Mouse (Mus musculus) heart, adult 18-20 months (tissue): ENCODE measurements around the gene Psenen. TPM values are rescaled to one million over a fixed set of nuclear protein-coding genes. Genes with fewer than 3 reads are reported as not detected.

ENCODE experiments used
- DNase-seq, 2 experiments: peaks; one replicate each; pipeline ENCODE4 v3.0.0; 2021 to 2022; ENCODE audit warnings: mixed read lengths in 1 of 2
- microRNA-seq, 2 experiments: library from miRNA; unstranded; fragments of <30 nt; microRNA quantifications; one replicate each; pipeline ENCODE4 v1.2.0; 2022
- total RNA-seq, 2 experiments: library from RNA; stranded (reverse); gene quantifications; 2 replicates each; pipeline ENCODE4 v1.2.3; 2021

Gene Psenen
- total RNA-seq, 2 experiments from 2014 or later, result 80.1 to 84.4 TPM

DNA sequence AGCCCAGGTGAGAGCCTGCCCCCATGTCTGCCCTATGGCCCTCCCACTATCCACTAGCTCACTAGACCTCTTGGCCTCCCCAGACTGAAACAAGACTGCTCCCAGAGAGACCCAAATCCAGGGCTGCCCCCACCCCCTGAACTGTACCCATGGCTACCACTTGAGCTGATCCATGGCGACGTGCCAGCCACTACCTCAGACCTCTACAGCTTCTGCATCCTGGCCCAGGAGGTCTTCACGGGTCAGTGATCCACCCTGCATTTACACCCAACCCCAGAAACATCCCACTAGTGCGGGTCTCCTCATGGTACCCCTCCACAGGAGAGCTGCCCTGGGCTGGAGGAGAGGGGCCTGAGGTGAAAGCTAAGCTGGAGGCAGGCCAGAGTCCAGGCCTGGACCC is 43.0 kb downstream of the Psenen start:
- no peak for DNase-seq

DNA sequence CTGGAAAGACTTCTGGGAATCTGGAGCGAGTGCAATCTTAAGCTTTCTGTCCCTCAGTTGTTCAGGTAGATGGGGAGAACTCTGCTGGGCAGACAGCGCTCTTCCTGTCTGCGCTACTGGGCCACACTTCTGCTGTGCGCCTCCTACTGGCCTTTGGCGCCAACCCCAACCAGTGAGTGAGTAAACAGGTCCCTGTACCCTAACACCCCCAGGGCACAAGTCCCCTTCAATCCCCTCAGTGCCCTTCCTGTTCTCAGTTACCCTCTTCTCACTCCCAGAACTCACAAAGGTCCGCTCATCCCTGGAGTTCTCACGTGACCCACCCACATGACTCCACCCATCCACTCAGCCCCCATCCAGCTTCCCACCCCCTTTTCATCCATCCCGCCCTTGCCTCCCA is 45.1 kb downstream of the Psenen start:
- DNase-seq, result no peak

DNA sequence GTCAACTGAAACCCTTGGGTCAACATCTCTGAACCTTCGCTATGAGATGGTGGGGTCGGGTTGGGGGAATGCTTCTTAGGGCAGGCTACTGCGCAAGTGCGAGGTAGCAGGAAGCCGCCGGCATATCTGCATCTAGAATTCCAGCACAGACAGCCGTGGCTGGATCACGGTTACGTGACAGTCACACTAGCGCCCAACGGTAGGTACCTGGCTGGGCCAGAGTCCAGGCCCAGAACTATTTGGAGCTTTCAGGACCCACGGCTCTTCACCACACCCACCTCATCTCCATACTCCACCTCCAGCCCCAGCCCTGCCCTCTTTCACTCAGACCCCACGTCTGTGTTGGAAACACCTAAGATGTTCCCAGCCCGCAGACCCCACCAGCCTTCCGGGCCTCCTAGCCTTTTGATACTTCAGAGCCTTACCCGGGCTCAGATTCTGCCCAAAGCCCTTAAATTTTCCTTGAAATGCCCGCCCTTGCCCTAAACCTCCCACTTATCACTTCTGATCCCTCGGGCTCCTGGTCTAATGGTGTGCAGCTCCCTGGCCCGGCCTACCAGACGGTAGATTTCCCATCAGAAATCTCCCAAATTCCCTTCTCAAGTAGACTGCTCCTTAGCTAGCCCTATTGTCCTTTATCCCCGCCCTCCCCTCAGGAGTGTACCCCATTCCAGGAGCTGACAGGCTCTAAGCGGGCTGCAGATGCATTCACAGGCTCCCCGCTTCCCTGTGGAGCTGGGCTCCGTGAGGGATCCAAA is 48.2 kb downstream of the Psenen start:
- DNase-seq, result no peak

Small RNA genes lying within 50 kb of the gene (microRNA-seq; reads per million reads assigned to microRNA genes)
- 4.1 to 9.5 reads per million in 2 experiments for gene Gm38670
- gene Mir3569, result 0 to 0.27 reads per million in 2 experiments

Other genes starting within 250 kb of the Psenen start
- 1 to 10 TPM in 1 of 2 experiments, under 1 TPM in 1; 0.72 to 2.0 TPM for gene Syne4, start 248.8 kb downstream of the Psenen start, total RNA-seq
- gene E130208F15Rik, start 241.9 kb downstream of the Psenen start, total RNA-seq, result 1 to 10 TPM in 1 of 2 experiments, under 1 TPM in 1; 0.45 to 1.1 TPM
- 10 to 100 TPM; 13.3 to 13.5 TPM for gene Sdhaf1, start 239.7 kb downstream of the Psenen start, total RNA-seq
- 1 to 10 TPM; 1.4 to 1.8 TPM for gene Lrfn3, start 200.9 kb downstream of the Psenen start, total RNA-seq
- 10 to 100 TPM; 18.9 to 22.2 TPM for gene Tyrobp, start 149.9 kb downstream of the Psenen start, total RNA-seq
- 1 to 10 TPM in 1 of 2 experiments, under 1 TPM in 1; 0.69 to 3.3 TPM for gene Hcst, start 143.8 kb downstream of the Psenen start, total RNA-seq
- gene Nfkbid, start 141.9 kb downstream of the Psenen start, total RNA-seq, result under 1 TPM; 0.35 to 0.87 TPM
- 1 to 10 TPM; 2.8 to 3.4 TPM for gene Aplp1, start 118.1 kb downstream of the Psenen start, total RNA-seq
- not detected for gene Kirrel2, start 105.9 kb downstream of the Psenen start, total RNA-seq
- not detected for gene Nphs1, start 105.3 kb downstream of the Psenen start, total RNA-seq
- not detected for gene Prodh2, start 70.0 kb downstream of the Psenen start, total RNA-seq
- gene Arhgap33, start 28.6 kb downstream of the Psenen start, total RNA-seq, result under 1 TPM; 0.36 to 0.50 TPM
- gene Hspb6, start 11.4 kb downstream of the Psenen start, total RNA-seq, result 100 to 1,000 TPM; 845 to 870 TPM
- gene Proser3, start 11.3 kb downstream of the Psenen start, total RNA-seq, result 1 to 10 TPM; 2.1 to 4.6 TPM
- 10 to 100 TPM; 16.8 to 18.8 TPM for gene Lin37, start 3.8 kb downstream of the Psenen start, total RNA-seq
- 10 to 100 TPM; 61.2 to 65.9 TPM for gene U2af1l4, start 326 bp downstream of the Psenen start, total RNA-seq
- 1 to 10 TPM in 1 of 2 experiments, under 1 TPM in 1; 0.35 to 1.1 TPM for gene Gm49396, start 283 bp downstream of the Psenen start, total RNA-seq
- under 1 TPM; 0.50 to 0.77 TPM for gene Igflr1, start 1.8 kb upstream of the Psenen start, total RNA-seq
- 10 to 100 TPM; 13.6 to 18.3 TPM for gene Kmt2b, start 25.1 kb upstream of the Psenen start, total RNA-seq
- under 1 TPM in 1 of 2 experiments, not detected in 1; 0.21 TPM for gene Zbtb32, start 35.3 kb upstream of the Psenen start, total RNA-seq
- under 1 TPM in 1 of 2 experiments, not detected in 1; 0.26 TPM for gene Upk1a, start 49.2 kb upstream of the Psenen start, total RNA-seq
- gene Cox6b1, start 62.5 kb upstream of the Psenen start, total RNA-seq, result 1,000 to 10,000 TPM; 4,470 to 4,611 TPM
- gene Etv2, start 72.2 kb upstream of the Psenen start, total RNA-seq, result not detected
- gene Rbm42, start 86.7 kb upstream of the Psenen start, total RNA-seq, result 10 to 100 TPM; 46.0 to 49.1 TPM
- gene Haus5, start 101.4 kb upstream of the Psenen start, total RNA-seq, result 1 to 10 TPM; 4.4 to 6.2 TPM
- under 1 TPM; 0.40 to 0.67 TPM for gene Pmis2, start 108.0 kb upstream of the Psenen start, total RNA-seq
- gene 2200002J24Rik, start 135.3 kb upstream of the Psenen start, total RNA-seq, result not detected
- gene Atp4a, start 148.6 kb upstream of the Psenen start, total RNA-seq, result under 1 TPM in 1 of 2 experiments, not detected in 1; 0.51 TPM
- 100 to 1,000 TPM; 238 to 252 TPM for gene Tmem147, start 165.9 kb upstream of the Psenen start, total RNA-seq
- gene Gapdhs, start 180.1 kb upstream of the Psenen start, total RNA-seq, result not detected
- gene Sbsn, start 187.8 kb upstream of the Psenen start, total RNA-seq, result 1 to 10 TPM; 2.1 to 3.7 TPM
- 1 to 10 TPM; 1.0 to 3.5 TPM for gene Dmkn, start 200.1 kb upstream of the Psenen start, total RNA-seq
- not detected for gene Krtdap, start 224.3 kb upstream of the Psenen start, total RNA-seq